Mouse (Mus musculus) CH12.LX (cell line): ENCODE data around the gene Cep112.
A peak's percentile ranks its signal among the peaks of the same experiment; 100 is the strongest.

ENCODE experiments used
- CHD2 ChIP-seq: IDR thresholded peaks from 2 replicates; pipeline ENCODE4 v1.6.1; 2011; ENCODE audit warnings: low read length, improper control_type of control experiment
- CTCF ChIP-seq, 2 experiments: IDR thresholded peaks in 1 of 2; conservative IDR thresholded peaks in 1 of 2; 2 replicates each; pipeline ENCODE4 v1.5.1; 2011 to 2012; ENCODE audit warnings: low read depth in 2 of 2, low read length in 2 of 2, improper control_type of control experiment in 1 of 2, inconsistent platforms in 1 of 2, mild to moderate bottlenecking in 1 of 2, moderate library complexity in 1 of 2
- E2F4 ChIP-seq: IDR thresholded peaks from 2 replicates; pipeline ENCODE4 v1.6.1; 2011; ENCODE audit warnings: low read depth, low read length, improper control_type of control experiment; ENCODE audit not compliant: insufficient replicate concordance
- ETS1 ChIP-seq: conservative IDR thresholded peaks from 2 replicates; pipeline ENCODE4 v1.6.1; 2012; ENCODE audit warnings: low read depth, mild to moderate bottlenecking, inconsistent platforms, low read length, improper control_type of control experiment, moderate library complexity
- HCFC1 ChIP-seq: IDR thresholded peaks from 2 replicates; pipeline ENCODE4 v1.6.1; 2012; ENCODE audit warnings: low read depth, mild to moderate bottlenecking, inconsistent platforms, low read length, improper control_type of control experiment
- MYC ChIP-seq: IDR thresholded peaks from 2 replicates; pipeline ENCODE4 v1.6.1; 2011; ENCODE audit warnings: low read depth, mild to moderate bottlenecking, improper control_type of control experiment, low read length
- POLR2AphosphoS2 ChIP-seq: IDR thresholded peaks from 2 replicates; pipeline ENCODE4 v1.6.1; 2011; ENCODE audit warnings: low read depth, low read length, improper control_type of control experiment
- ZKSCAN1 ChIP-seq: IDR thresholded peaks from 2 replicates; pipeline ENCODE4 v1.6.1; 2012; ENCODE audit warnings: low read depth, inconsistent platforms, low read length, improper control_type of control experiment, borderline replicate concordance

DNA sequence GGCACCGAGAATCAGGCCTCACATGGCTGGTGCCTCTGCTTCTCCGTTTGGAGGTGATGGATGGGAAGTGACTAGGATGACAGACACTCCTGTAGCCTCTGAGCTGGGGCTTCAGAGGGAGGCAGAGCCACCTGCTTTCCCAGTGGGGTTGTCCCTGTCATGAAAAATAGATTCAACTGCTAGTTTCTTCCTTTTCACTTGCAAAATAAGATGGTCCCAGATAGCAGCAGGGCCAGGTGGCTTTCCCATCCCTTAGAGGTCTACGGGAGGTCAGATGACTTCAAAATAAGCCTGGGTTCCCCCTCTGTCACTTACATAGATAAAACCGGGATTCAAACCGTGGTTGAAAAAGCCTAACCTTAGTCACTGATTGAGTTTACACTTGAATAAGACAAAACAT lies 452.5 kb downstream of the Cep112 start:
- TF ChIP-seq ETS1 (peak; percentile 80), ZKSCAN1 (no peak), CHD2 (no peak), POLR2AphosphoS2 (no peak), HCFC1 (no peak), E2F4 (no peak), MYC (no peak), CTCF (conservative IDR thresholded peaks at IDR 0.05 in 1 of 2, IDR thresholded peaks at IDR 0.05 in 1 of 2; ENCODE audit: low read depth in 2 of 2, low read length in 2 of 2) (no peak)
